In genomic region chr5:75576741-75577140, GRCm38 (mm10) we compare ENCODE assay signal across 9 mouse cellular contexts. TPM values are rescaled to one million over a fixed set of nuclear protein-coding genes. Genes with fewer than 3 reads are reported as not detected.
A peak's percentile ranks its signal among the peaks of the same experiment; 100 is the strongest.
DNase-seq lines count a peak whose midpoint lies in the region; ATAC-seq and TF ChIP-seq lines count a peak whose summit lies in the region.
"Had no signal": no experiment of that assay in that cellular context is flagged by ENCODE, and none has a peak within 500 bp of the region (broad histone marks: within the 10 kb centered on the region; RNA-seq: fewer than 3 reads in every experiment).

No protein-coding gene starts in this region.

- peaks cover 57% of the 10 kb centered on the region for H3K27me3 ChIP-seq in heart, embryonic 13.5 days (replicated peaks)
- no peaks in the 10 kb centered on the region for H3K27me3 ChIP-seq in G1E (ENCODE audit: insufficient read depth, low read length)
- peaks cover 3% of the 10 kb centered on the region; the same call in 1 of the 2 replicates for H3K27me3 ChIP-seq in hindbrain, embryonic 11.5 days (ENCODE audit: control insufficient read depth, insufficient read depth, low read length)
- H3K27me3 ChIP-seq in liver, postnatal 0 days (ENCODE audit: insufficient read depth, low read length), result peaks cover 26% of the 10 kb centered on the region

- peak overlapping the region; percentile 83 for H3K9ac ChIP-seq in heart, embryonic 13.5 days
- no peak overlapping the region for H3K9ac ChIP-seq in hindbrain, embryonic 11.5 days (ENCODE audit: low read depth, low read length)
- H3K9ac ChIP-seq in liver, postnatal 0 days (replicated peaks), result no peak overlapping the region; the same call in 1 of the 2 replicates

- 47% methylated on average over 6 of the region's 6 CpGs for WGBS in heart, embryonic 13.5 days
- 36% methylated on average over 6 of the region's 6 CpGs for WGBS in hindbrain, embryonic 11.5 days
- 14% methylated on average over 6 of the region's 6 CpGs for WGBS in liver, postnatal 0 days (ENCODE audit: insufficient replicate concordance)

- H3K4me2 ChIP-seq in heart, embryonic 13.5 days, result peak overlapping the region; percentile 100
- peak overlapping the region; percentile 97 for H3K4me2 ChIP-seq in hindbrain, embryonic 11.5 days (replicated peaks; ENCODE audit: low read depth, low read length)
- H3K4me2 ChIP-seq in liver, postnatal 0 days (ENCODE audit: low read depth, low read length), result peak overlapping the region; percentile 98

- peaks cover 29% of the 10 kb centered on the region for H3K4me1 ChIP-seq in heart, embryonic 13.5 days
- H3K4me1 ChIP-seq in G1E (ENCODE audit: insufficient read depth, low read depth, low read length), result peaks cover 62% of the 10 kb centered on the region
- H3K4me1 ChIP-seq in hindbrain, embryonic 11.5 days (replicated peaks; ENCODE audit: control insufficient read depth, insufficient read depth, low read length), result peaks cover 5% of the 10 kb centered on the region; the same call in 1 of the 2 replicates
- H3K4me1 ChIP-seq in liver, postnatal 0 days (ENCODE audit: insufficient read depth), result peaks cover 36% of the 10 kb centered on the region

- H3K9me3 ChIP-seq in heart, embryonic 13.5 days, result no peaks in the 10 kb centered on the region
- H3K9me3 ChIP-seq in G1E (replicated peaks), result no peaks in the 10 kb centered on the region
- H3K9me3 ChIP-seq in hindbrain, embryonic 11.5 days (ENCODE audit: control insufficient read depth, low read length), result no peaks in the 10 kb centered on the region
- H3K9me3 ChIP-seq in liver, postnatal 0 days (ENCODE audit: low read length), result no peaks in the 10 kb centered on the region

- no peak for TF ChIP-seq CTCF in G1E (IDR thresholded peaks at IDR 0.05; ENCODE audit: low read depth, low read length)
- no peak for TF ChIP-seq CTCF in liver, postnatal 0 days (IDR thresholded peaks at IDR 0.05; ENCODE audit: low read depth)

- H3K4me3 ChIP-seq in heart, embryonic 13.5 days, result peak overlapping the region; percentile 72
- peak overlapping the region; percentile 97 for H3K4me3 ChIP-seq in G1E (ENCODE audit: low read depth, low read length)
- peak overlapping the region; percentile 76 for H3K4me3 ChIP-seq in hindbrain, embryonic 11.5 days (ENCODE audit: low read depth, low read length)
- peak overlapping the region; percentile 74 for H3K4me3 ChIP-seq in liver, postnatal 0 days (ENCODE audit: low read depth, low read length)

- TF ChIP-seq EP300 in liver, postnatal 0 days (IDR thresholded peaks at IDR 0.05; ENCODE audit: low read depth), result no peak

- no peak overlapping the region for H3K27ac ChIP-seq in heart, embryonic 13.5 days (replicated peaks)
- H3K27ac ChIP-seq in hindbrain, embryonic 11.5 days (ENCODE audit: low read depth, low read length), result no peak overlapping the region
- no peak overlapping the region for H3K27ac ChIP-seq in liver, postnatal 0 days (ENCODE audit: low read depth)

- H3K36me3 ChIP-seq in heart, embryonic 13.5 days, result no peaks in the 10 kb centered on the region
- peaks cover 36% of the 10 kb centered on the region for H3K36me3 ChIP-seq in G1E (replicated peaks)
- no peaks in the 10 kb centered on the region for H3K36me3 ChIP-seq in hindbrain, embryonic 11.5 days (ENCODE audit: control insufficient read depth, insufficient read depth, low read length)
- no peaks in the 10 kb centered on the region for H3K36me3 ChIP-seq in liver, postnatal 0 days (replicated peaks; ENCODE audit: insufficient read depth, low read length)

- no peak for ATAC-seq in heart, embryonic 13.5 days (ENCODE audit: extremely low read depth, insufficient number of reproducible peaks, low FRiP score, low TSS enrichment)
- ATAC-seq in G1E (ENCODE audit: extremely low read depth, insufficient number of reproducible peaks, low FRiP score, poor library complexity, severe bottlenecking), result no peak
- no peak for ATAC-seq in hindbrain, embryonic 11.5 days (ENCODE audit: low FRiP score)
- ATAC-seq in liver, postnatal 0 days, result no peak

- DNase-seq in heart, adult 18-20 months, result no peak
- DNase-seq in G1E (ENCODE audit: low spot score), result no peak
- DNase-seq in hindbrain, embryonic 11.5 days (ENCODE audit: low spot score), result no peak
- DNase-seq in liver, postnatal 0 days, result no peak
- no peak for DNase-seq in embryo, embryonic 10 days (ENCODE audit: low spot score)
- DNase-seq in gastrocnemius, postnatal 25 days, result no peak
- no peak for DNase-seq in kidney, adult 18-20 months

RNA-seq across cellular contexts. Expression of gene Kit, which starts 2.0 kb away (rescaled TPM):
- polyA plus RNA-seq in heart, embryonic 13.5 days (2015; fragmentation: Nextera tagmentation; extraction: Ambion mirVana), result 10.6 and 11.1 TPM in 2 replicates
- total RNA-seq in heart, adult 18-20 months (2021), result 1 to 10 TPM; 2.8 to 3.2 TPM
- total RNA-seq in G1E (2014; fragmentation: Nextera tagmentation) (1,075 and 1,098 TPM in 2 replicates), G1E (2017) (485 and 576 TPM in 2 replicates)
- 84.7 and 109 TPM in 2 replicates for polyA plus RNA-seq in G1E (2012)
- 34.8 and 39.0 TPM in 2 replicates for polyA plus RNA-seq in hindbrain, embryonic 11.5 days (2014; fragmentation: Nextera tagmentation; extraction: Ambion mirVana)
- polyA plus RNA-seq in liver, postnatal 0 days (2015; fragmentation: Nextera tagmentation; extraction: Ambion mirVana), result 6.5 and 6.8 TPM in 2 replicates
- 1 to 10 TPM in 1 of 2 experiments, under 1 TPM in 1; 0.67 to 1.1 TPM for total RNA-seq in gastrocnemius, postnatal 25 days (2021)
- polyA plus RNA-seq: C2C12 had no signal
